Mouse (Mus musculus) MN1 (cell line): Measurements from ENCODE around the gene Serping1.
A peak's percentile ranks its signal among the peaks of the same experiment; 100 is the strongest.

ENCODE experiments used
- DNase-seq: peaks from one replicate; pipeline ENCODE4 v3.0.0-alpha.2; 2016; ENCODE audit warnings: low spot score

Serping1 gene

DNA sequence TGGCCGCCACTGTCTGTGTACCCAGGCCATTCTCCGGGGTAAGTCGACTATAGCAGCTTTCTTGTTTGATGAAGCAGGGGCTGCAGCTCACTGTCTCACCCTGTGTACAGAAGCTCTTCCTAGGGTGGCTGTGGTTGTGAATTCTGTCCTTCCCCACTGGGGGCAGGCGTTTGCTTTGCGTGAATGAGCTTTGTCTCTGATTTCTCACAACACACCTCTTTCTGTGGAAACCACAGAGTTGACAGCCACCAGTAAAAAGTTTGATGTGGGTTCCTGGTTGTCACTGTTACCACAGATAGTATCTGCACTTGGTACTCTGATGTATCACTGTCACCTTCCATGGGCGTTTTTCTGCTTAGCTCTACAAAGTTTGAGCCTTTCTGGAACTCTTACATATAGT, 4.0 kb upstream of the Serping1 start:
- no peak for DNase-seq

DNA sequence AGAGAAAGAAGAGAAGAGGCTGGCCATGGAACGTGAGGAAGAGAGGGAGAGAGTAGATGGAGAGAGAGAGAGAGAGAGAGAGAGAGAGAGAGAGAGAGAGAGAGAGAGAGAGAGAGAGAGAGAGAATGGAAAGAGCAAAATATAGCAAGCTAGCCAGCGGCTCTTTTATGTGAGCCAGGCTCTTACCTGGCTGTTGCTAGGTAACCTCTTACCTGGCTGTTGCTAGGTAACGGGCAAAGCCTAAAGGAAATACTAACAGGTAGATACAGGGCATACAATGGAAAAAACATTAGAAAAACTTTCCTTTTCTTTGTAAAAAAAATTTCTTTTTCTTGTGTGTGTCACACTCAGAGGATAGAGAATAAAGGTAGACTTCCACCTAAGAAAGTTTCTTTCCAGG, 2.5 kb upstream of the Serping1 start:
- DNase-seq: no peak

DNA sequence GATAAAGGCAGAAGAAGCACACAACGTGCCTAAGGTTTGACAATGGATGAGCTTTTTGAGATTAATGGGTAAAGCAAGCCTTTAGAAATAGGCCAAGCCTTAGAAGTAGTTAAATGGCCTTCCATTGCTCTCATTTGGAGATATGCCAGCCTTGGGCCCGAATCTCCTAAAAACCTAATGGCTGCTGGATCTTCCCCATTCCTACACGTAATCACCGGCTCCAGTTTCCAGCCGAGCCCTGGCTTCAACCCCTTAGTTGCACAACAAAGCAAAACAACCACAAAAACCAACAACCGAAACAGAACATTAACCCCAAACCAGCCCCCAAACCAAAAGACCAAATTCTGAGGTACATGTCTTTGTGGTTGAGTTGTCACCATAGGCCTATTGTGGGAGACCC, 421 bp upstream of the Serping1 start:
- no peak for DNase-seq

DNA sequence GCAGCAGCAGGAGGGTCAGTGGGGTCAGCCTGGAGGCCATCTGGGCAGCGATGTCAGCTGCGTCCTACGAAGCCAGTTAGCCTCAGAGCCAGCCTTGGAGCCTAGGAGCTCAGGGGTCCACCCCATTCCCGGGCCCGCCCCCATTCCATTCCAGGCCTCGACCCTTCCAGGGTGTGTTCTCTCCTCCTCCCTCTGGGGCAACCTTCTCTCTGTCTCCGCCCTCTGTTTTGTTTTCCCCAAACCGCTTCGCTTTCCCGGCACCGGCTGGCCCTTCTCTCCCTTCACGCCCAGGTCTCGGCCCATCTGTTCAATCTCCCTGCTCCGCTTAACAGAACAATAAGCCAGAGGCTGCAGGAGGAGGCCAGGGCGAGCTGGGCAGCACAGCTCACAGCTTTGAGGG, 493 bp downstream of the Serping1 start:
- no peak for DNase-seq

DNA sequence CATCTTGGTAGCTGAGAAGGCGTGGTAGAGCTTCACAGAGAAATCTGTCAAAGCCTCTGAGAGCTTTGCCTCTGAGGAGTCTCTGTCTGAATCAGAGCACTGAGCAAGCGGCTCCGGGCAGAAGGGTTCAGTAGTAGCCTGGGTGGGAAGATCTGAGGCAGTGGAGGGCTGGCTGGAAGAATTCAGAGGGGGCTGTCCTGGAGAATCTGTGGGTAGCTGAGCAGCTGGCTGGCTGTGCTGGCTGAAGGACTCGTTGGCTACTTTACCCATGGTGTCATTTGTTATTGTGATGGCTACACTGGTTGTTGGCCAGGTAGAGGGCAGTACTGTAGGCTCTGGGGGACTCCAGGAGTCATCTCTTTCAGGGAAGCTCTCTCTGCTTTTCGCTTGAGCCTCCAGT, 2.0 kb downstream of the Serping1 start:
- DNase-seq: no peak

DNA sequence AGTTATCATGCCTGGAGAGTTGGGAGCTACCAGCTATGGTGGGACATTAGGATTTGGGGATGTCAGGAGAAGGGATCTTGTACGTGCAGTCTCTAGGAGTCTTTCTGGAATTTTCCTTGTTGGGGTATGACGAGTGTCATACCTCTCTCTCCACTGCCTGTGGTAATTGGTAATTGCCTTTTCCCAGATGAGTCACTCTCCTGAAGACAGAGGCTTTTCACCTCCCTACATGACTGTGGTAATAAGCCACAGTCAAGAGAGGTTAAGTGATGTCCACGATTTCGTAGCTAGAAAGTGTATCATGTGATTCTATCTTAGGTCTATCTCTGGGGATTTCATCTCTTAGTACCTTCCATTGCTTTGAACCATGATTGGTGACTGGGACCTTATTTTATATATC, 2.8 kb downstream of the Serping1 start:
- peak; percentile 16 for DNase-seq

DNA sequence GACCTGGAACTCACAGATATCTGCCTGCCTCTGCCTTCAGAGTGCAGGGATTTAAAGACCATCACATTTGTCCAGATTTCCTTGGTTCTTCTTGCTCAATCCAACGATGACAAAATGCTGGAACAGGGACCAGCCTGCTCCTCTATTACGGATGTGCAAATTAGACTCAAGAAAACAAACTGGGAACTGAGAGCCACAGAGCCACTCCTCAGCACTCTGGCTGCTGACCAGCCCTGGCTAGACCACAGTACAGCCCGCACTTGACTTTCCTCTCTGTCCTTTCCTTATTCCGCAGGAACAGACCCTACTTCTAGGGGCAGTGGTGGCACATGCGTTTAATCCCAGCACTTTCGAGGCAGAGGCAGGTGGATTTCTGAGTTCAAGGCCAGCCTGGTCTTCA, 4.7 kb downstream of the Serping1 start:
- DNase-seq: no peak

DNA sequence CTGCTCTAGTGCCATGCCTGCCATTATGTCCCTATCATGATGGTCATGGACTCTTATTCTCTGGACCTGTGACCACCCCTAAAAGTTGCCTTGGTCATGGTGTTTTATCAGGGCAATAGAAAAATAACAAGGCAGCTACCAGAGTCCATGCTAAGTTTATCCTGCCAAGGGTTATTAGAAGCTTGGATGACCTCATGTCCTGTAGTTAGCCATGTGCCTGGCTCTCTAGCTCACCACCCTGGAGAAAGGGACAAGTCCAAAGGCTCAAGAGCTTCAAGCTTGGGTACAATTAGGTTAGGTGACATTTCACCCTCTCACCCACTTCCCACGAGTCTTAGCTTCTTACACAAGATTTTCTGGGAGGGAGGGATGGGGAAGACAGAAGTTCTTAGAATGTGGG, 12.4 kb downstream of the Serping1 start:
- no peak for DNase-seq

DNA sequence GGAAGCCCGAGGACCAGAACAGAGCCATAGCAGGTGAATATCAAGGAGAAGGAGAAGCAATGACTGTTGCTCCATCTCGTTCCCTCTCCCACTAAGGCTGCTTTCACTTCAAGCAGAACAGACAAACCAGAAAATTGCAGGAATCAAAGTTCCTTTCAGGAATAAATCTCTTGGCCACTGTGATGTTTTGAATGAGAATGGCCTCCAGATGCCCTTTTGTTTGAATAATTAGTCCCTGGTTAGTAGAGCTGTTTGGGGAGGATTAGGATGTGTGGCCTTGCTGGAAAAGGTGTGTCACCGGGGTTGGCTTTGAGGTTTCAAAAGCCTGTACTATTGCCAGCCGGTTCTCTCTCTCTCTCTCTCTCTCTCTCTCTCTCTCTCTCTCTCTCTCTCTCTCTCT, 12.9 kb downstream of the Serping1 start:
- DNase-seq: no peak

DNA sequence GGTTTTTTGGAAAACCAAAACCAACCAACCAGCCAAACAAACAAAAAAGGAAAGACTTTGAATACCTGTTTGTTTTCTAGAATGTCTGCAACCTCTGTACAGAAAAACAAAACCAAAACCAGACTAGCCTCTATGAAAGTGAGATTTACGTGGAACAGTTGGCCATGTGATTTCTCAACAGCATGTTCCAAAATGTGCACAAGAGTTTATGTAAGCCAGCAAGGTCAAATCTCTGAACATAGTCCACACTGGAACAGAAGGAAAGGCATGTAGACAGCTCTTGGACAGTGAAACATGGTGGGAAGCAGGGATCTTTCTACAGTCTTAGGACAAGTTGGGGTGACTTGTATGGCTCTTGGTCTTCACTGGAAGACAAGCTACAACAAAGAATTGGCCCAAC, 13.4 kb downstream of the Serping1 start:
- no peak for DNase-seq

DNA sequence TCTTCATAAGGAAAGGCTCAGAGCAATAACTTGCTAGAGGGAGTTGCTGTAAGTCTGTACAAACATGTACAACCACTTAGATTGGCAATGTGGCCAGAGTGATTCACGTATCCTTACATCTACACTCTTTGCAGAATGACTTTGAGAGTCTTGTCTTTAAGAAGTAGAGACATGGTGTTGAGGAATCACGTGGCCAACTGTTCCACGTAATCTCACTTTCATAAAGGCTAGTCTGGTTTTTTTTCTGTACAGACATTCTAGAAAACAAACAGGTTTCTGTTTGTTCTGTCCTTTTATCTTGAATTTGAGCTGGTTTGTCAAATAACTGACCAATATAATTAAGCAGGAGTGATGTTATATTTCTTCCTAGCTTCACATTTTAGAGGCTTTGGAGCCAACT, 13.9 kb downstream of the Serping1 start:
- no peak for DNase-seq

DNA sequence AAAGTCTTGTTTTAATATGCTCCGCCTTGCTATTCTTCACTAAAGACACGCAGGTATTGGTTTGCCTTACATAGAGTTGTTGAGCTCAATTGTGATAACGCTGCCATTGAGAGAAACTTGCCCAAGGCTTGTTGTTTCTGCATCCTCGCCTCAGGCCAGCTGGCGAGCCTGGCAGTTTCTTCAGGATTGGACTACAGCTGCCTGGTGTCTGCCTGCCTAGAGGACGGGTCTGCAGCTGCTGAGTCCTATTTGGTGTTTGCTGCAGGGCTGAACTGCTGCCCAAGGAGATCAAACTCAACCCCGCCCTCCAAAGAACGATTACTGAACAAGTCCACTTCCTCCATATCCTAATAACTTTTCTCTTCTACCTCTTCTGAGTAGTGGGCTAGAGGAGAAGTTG, 14.5 kb downstream of the Serping1 start:
- DNase-seq: no peak

DNA sequence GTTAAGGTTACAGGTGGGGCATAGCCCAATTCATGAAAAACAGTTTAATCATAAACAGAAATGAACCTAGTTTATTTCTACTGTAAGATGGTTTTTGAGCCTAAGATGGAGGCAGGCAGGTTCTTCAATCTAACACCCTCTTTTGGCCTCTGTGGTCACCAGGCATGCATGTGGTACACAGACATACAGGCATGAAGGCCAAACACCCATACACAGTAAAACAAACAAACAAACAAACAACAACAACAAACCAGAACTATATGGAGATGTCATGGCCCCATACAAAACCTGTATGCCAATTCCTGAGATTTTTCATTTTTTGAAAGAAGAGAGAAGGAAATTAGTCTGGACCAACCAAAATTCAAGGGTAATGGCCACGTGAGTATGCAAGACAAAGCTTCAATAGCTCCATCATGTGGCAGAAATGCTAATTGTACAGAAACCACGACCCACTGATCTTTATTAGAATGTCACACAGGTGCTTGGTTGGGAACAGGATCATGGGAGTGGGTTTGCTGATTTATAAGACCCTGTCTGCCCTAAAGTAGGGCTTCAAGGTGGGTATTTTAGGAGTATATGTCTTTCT, 16.6 kb downstream of the Serping1 start:
- DNase-seq: peak; percentile 77

DNA sequence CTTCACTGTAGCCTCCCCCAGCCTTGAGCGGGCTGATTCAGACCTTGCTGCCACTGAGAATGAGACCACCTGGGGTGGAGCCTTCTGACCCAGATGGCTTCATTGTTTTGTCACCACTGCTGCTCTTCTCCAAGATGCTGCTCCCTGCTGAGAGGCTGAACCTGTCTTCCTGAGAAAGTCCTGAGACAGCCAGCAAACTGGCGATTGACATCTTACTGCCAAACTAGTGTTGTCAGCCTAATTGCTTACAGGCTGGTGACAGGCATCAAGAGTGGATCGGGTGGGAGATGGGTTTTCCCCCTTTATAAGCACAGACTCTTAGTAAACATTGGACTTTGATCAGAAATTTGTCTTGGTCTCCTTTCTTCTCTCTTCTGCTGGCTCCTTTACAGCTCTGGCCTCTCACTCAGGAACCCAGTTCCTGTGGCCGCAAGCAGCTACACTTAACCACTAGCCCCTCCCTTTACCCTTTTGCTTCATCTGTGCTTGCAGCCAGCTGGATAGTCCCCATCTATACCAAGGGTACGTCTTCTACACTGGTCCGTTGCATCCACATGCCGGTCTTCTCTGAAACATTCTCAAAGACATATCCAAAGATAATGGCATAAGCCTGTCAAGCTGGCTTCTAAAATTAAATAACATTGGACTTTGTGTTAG, 18.1 kb downstream of the Serping1 start:
- no peak for DNase-seq

DNA sequence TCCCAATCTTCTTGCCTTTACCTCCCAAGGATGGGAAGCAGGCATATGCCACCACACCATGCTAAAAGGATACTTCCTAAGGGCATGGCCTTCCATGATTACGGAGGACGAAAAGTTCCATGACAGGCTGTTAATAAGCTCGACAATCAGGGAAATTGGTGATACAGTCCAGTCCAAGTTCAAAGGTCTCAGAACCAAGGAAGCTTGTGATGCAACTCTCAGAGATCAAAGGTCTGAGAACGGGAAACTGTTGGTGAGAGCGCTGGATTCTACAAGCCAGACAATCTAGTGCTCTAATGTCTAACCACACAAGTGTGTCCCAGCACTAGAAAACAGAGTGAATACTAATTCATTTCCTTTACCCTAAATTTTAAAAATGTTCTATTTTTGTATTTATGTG, 19.0 kb downstream of the Serping1 start:
- no peak for DNase-seq

DNA sequence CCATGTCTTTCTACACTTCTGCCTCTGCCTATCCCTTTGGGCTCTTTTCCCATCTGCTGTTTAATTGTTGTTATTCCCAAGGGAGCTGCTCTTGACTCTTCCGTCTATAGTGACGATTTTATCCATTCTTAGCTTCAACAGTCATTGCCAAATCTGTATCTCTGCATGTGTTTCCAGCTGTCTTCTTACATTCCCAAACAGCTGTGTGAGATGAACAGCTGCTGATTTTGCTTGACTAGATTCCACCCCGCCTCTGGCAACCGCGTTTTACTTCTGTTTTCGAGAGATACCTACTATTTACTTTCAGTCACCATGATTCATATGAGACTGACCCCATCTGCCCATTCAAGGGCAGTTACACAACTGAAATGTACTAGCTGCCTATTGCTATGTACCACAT, 25.1 kb downstream of the Serping1 start:
- DNase-seq: no peak

DNA sequence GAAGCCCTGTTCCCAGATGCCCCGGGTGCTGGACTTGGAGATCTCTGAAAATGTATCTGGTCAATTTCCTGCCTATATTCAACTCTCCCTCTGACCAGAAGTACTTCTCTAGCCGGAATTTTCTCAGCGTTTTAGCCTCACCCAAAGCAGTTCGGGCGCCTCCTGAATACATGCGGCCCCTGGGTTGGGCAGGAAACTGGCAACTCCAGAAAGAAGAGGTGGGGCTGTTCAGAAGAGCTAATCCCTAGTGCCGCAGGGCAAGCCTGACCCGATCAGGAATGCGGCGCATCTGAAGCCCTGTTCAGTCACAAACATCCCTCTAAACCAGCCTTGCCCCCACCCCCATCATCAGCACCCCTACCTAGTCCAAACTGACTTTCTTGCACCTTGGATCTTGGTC, 31.1 kb downstream of the Serping1 start:
- DNase-seq: peak; percentile 65

DNA sequence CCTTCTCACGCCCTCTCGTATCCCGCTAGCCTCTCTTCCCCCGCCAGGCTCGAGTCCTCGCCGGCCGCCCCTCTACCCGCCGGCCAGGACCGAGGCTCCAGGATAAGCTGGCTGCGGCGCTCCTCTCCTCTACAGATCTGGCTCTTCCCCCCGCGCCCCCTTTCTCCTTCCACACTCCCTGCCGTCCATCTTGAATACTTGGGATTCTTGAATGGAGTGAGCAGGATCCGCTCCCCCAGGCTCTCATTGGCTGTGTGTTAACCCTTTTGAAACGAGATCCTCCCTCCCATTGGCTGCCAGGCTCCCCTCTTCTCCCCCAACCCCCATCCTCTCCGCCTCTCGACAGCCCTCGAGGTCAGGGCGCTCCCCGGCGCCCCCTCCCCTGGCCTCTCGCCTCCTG, 31.7 kb downstream of the Serping1 start, which contains the start of gene Gm19426:
TSS of gene Gm19426 (minus strand) at position 95 of the 400 bp plus-strand sequence.
- DNase-seq: peak; percentile 90

DNA sequence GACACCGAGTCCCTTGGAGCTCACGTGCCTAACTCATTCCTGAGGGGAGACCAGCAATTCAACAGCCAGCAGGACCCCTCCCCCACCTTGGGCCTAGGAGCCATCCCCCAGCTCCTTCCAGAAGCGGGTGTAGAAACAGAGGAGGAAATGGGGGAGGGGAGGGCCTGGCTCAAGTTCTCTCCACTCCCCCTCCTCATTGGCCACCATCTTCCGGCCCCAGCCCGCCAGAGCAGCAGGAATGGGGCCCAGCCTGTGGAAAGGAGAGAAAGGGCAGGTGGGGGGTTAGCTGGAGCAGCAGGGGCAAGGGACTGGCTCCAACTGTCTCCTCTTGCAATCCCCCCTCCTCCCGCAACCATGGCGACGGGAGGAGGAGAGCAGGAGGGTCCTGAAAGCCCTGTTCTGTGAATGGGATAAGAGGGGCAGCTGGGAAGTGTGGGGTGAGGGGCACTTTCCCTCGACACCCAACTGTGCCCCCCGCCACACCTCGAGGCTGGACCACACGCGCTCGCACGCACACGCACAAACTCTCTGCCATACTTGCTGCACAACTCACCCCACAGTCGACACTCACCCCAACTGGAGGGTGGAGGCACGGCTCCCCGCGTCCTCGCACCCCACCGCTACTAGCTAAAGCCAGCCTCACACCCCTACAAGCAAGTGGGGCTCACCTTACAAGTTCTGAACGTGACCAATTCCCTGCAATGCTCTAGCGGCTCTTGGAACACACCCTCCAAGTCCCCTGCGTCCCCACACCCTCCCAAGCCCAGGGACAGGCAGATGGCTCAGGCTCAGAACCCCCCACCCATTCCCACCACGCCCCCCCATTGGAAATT, 32.6 kb downstream of the Serping1 start:
- peak; percentile 41 for DNase-seq

DNA sequence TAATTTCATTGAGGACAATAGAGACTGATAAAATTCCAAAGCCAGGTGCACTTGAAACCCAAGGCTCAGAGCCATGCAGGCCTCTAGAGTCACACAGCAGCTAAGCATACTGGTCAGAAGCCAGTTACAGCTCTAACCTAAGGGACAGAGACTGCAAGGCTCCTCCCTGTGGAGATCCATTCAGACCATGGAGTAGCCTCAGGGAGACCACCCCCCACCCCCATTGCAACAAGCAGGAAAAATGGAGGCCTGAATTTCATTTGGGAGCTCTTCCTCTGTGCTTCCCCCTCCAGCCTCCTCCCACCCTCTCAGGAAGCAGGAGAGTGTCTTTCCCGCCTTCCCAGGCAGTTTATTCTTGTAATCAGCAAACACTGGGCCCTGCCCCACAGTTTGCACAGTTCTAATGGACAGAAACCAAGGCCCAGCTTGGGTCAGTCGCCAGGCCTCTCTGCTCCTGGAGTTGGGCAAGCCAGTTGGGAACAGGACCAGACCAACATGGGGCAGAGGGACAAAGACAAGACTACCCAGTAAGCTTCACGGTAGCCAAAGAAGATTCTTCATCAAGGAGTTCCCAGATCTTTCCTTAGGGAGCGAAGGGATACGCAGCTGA, 33.3 kb downstream of the Serping1 start:
- no peak for DNase-seq

DNA sequence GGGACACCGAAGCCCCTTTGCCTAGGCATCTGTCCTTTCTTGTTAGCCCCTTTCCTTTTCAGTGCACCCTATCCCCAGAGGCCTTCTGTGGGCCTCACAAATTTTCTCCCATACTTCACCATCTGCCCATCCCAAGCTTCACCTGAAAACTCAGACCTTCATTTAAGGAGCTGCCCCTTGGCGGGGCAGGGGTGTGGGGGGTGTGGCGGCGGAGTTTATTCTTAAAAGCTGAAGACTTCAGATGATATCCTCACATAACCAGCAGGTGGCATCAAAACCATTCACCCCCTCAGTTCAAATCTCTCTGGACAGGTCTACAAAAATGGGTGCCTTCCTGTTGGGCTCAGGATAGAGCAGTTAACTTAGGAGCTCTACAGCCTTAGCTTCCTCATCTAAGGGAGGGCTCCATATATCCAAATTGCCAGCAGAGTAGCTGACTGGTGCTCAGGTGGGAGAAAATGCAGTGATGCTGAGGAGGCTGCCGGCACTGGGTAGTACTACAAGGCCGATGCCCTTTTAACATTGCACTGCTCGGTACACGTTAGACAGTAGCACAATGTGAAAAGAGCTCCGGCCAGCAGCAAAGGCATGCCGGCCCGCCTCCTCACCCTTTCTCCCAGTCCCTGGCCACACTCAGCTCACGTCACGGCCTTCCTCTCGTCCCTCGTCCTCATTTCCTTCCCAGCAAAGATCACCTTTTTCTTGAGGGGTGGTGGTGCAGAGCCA, 34.5 kb downstream of the Serping1 start:
- DNase-seq: peak; percentile 59

DNA sequence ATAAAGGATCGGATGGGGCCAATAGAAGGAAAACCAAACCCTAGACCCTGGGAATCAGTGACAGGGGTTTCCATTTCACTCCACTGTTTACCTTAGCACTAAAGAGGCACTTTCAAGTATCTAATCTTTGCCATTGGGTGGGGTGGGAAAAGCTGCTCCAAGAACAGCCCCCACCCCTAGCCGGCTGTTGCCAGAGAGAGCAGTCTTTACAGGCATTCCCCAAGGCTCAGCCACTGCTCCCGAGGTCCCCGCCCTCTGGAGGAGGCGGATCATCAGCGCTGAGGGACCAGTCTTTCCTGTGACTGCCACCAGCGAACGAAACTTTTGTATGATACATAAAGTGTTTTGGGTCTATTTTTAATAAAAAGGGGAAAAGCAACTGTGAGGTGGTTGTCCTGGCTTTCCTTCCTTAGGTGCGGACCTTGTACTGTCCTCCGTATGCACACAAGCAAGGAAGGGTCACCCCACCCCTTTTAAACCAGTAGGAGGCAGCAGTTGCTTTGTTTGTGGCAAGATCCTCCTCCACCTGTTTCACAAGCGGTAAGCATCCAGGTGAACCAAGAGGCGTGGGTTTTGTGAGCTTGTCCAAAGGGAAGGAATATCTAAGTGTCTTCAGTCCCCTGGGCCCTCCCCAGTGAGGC, 36.9 kb downstream of the Serping1 start:
- DNase-seq: peak; percentile 64
